Mouse (Mus musculus): ENCODE results near the gene Hdc. TPM values are rescaled to one million over a fixed set of nuclear protein-coding genes. Genes with fewer than 3 reads are reported as not detected.

The Hdc gene
- polyA plus RNA-seq, 1 experiment from 2014 or later, result 3.0 TPM

DNA sequence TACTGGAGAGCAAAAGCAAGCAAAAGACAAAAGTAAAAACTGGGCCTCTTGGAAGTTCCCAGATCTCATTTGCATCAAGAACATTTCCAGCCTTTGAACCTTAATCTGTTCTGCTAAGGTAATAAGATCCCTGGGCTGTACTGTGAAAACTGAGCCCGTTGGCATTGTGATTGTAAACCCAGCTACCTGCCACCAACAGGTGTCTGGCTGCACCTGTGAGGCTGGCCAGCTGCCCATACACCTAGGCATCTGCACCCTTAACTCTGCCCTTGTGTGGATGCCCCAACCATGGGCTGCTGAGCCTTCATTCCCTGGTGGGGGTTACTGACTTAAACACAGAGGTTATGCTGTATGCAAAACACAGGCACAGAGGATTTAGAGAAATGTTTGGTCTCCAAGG is 46.9 kb downstream of the Hdc start:
- H3K9me3 ChIP-seq, result no peaks in the 10 kb centered on the region
- no peaks in the 10 kb centered on the region for H3K4me1 ChIP-seq (replicated peaks)
- H3K4me2 ChIP-seq (replicated peaks), result no peak overlapping the region
- WGBS, result 69% methylated on average over 1 of the region's 1 CpGs
- no peak overlapping the region for H3K27ac ChIP-seq
- no peak overlapping the region for H3K4me3 ChIP-seq (replicated peaks)
- H3K36me3 ChIP-seq, result no peaks in the 10 kb centered on the region
- no peak overlapping the region for H3K9ac ChIP-seq
- ATAC-seq, result no peak
- H3K27me3 ChIP-seq (replicated peaks), result no peaks in the 10 kb centered on the region

DNA sequence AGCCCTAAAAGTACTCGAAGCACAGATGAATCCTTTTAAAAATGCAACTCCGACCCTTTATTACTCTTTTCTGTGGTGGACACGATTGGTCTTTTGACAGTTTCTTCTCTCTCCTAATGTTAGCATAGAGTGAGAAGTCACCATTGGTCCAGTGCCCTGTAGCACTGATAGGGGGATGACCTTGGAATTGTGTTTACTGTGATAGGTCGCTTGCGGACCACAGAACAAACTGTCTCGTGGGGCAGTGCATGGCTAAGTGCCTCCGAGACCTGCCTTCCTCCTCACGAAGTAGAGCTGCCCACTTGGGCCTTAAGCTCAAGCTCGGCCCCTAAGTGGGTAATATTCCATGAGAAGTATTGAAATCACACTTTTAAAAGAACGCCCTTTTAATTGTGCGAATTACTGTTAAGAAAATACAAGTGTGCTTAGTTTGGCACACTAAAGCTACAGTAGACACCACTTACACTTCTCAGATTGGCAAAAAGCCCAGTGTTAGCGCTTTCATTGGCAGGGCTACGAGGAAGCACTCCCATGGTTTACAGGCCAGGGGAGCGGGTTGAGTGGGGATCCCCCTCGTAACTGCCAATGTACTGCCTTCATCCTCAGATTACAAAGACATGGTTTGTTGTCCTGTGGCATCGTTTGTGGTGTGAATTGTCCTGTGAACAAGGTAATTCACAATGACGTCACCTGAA is 55.5 kb downstream of the Hdc start:
- Histone ChIP-seq H3K4me1 (replicated peaks) (no peaks in the 10 kb centered on the region), H3K27ac (no peak overlapping the region), H3K4me3 (replicated peaks) (no peak overlapping the region), H3K9me3 (no peaks in the 10 kb centered on the region), H3K27me3 (replicated peaks) (no peaks in the 10 kb centered on the region), H3K36me3 (no peaks in the 10 kb centered on the region), H3K9ac (no peak overlapping the region), H3K4me2 (replicated peaks) (no peak overlapping the region)
- WGBS, result 69% methylated on average over 17 of the region's 17 CpGs
- ATAC-seq, result no peak

DNA sequence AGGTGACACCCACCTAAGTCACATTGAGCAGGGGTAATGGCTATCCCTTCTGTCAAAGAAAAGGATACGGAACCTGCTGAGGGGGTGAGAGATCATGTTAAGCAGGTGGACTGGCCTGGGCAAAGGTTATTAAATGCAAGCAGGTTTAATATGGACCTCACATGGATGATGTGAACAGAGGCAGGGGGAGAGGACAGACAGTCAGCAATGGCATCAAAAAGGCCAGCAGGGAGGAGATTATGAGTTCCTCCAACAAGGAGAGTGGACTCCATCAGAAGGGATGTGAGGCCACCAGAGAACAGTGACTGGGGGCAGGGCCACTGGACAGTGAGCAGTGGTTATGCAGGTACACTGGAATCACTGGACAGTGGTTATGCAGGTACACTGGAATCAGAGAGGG is 59.0 kb downstream of the Hdc start:
- no peaks in the 10 kb centered on the region for H3K27me3 ChIP-seq (replicated peaks)
- no peak overlapping the region for H3K27ac ChIP-seq
- H3K4me3 ChIP-seq (replicated peaks), result no peak overlapping the region
- no peaks in the 10 kb centered on the region for H3K4me1 ChIP-seq (replicated peaks)
- 93% methylated on average over 1 of the region's 1 CpGs for WGBS
- no peak overlapping the region for H3K9ac ChIP-seq
- no peaks in the 10 kb centered on the region for H3K9me3 ChIP-seq
- no peak overlapping the region for H3K4me2 ChIP-seq (replicated peaks)
- no peaks in the 10 kb centered on the region for H3K36me3 ChIP-seq
- ATAC-seq, result no peak

DNA sequence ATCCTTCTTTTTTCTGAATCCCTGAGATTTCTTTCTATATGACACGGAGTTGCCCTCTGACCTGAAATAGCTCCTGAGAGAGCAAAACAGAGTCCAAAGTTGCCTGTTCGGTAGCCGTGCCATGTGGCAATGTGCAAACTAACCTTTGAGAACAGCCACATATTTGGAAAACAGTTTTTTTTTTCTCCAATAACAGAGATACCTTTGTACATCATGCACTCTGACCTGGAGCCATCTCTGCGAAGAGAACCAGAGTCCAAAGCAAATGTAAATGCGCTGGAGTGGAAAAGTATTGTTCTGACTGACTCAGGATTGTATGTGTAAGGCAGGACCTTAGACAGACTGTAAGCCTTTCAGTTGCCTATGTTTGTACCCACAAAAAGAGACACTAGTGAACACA is 63.6 kb downstream of the Hdc start:
- no peak overlapping the region for H3K9ac ChIP-seq
- H3K4me1 ChIP-seq (replicated peaks), result peaks cover 12% of the 10 kb centered on the region
- WGBS, result 82% methylated on average over 5 of the region's 5 CpGs
- peaks cover 26% of the 10 kb centered on the region for H3K27me3 ChIP-seq (replicated peaks)
- H3K4me3 ChIP-seq (replicated peaks), result no peak overlapping the region
- H3K36me3 ChIP-seq, result no peaks in the 10 kb centered on the region
- H3K27ac ChIP-seq, result no peak overlapping the region
- no peaks in the 10 kb centered on the region for H3K9me3 ChIP-seq
- ATAC-seq, result no peak
- no peak overlapping the region for H3K4me2 ChIP-seq (replicated peaks)

DNA sequence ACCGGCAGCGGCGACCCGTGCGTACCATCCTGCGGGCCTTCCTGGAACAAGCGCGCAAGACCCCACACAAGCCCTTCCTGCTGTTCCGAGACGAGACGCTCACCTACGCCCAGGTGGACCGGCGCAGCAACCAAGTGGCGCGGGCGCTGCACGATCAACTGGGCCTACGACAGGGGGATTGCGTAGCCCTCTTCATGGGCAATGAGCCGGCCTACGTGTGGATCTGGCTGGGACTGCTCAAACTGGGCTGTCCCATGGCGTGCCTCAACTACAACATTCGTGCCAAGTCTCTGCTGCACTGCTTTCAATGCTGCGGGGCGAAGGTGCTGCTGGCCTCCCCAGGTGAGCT is 65.8 kb downstream of the Hdc start:
- H3K27ac ChIP-seq, result no peak overlapping the region
- no peaks in the 10 kb centered on the region for H3K9me3 ChIP-seq
- no peaks in the 10 kb centered on the region for H3K36me3 ChIP-seq
- H3K4me3 ChIP-seq (replicated peaks), result peak overlapping the region; percentile 54
- 3% methylated on average over 26 of the region's 26 CpGs for WGBS
- peak overlapping the region; percentile 98 for H3K4me2 ChIP-seq (replicated peaks)
- peak overlapping the region; percentile 44 for H3K9ac ChIP-seq
- H3K4me1 ChIP-seq (replicated peaks), result peaks cover 12% of the 10 kb centered on the region
- ATAC-seq, result peak; percentile 44
- H3K27me3 ChIP-seq (replicated peaks), result peaks cover 26% of the 10 kb centered on the region

DNA sequence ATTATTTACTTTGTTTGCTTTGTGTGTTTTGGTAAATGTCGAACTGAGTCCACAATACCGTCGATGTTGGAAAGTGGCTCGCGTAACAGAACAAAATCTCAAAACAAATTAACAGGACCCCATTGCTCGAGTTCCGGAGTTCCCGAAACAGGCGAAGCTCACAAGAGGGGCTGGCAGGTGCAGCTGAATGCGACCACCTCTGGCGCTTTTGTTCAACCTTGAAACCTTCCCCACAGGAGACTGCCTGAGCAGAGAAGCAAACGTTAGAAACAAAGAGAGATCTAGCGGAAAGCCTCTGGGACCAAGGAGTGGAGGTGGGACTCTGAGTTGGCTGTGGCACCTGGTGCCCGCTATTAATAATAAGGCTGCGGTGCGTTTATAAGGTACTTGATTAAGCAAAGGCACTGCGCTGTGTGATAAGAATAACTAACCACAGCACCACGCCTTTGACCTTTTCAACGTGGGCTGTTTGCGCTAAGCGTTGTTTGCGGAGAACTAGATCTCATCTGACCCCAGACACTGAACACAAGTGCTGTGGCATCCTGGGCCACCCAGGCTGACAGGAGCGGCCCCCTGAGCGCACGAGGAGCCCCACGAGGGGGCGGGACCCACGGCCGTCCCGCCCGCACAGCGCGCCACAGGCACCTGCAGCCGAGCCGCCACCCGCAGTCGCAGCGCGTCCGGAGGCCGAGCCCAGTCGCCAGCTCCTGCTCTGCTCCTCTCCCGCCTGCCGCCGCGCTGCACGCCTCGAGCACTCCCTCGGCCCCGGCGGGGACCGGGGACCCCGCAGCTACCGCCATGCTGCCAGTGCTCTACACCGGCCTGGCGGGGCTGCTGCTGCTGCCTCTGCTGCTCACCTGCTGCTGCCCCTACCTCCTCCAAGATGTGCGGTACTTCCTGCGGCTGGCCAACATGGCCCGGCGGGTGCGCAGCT is 66.5 kb downstream of the Hdc start, which contains the start of gene Slc27a2:
Gene Slc27a2 (plus strand): TSS at position 51 of the 934 bp plus-strand sequence.
- Histone ChIP-seq H3K4me3 (replicated peaks) (peak within 1 kb of the TSS; percentile 54), H3K27ac (no peak within 1 kb of the TSS), H3K27me3 (replicated peaks) (peaks cover 26% of the 10 kb centered on the region), H3K9ac (peak within 1 kb of the TSS; percentile 44), H3K4me2 (replicated peaks) (peak within 1 kb of the TSS; percentile 98), H3K4me1 (replicated peaks) (peaks cover 12% of the 10 kb centered on the region), H3K9me3 (no peaks in the 10 kb centered on the region), H3K36me3 (no peaks in the 10 kb centered on the region)
- WGBS, result 2% methylated on average over 61 of the region's 61 CpGs
- ATAC-seq, result peak; percentile 87

DNA sequence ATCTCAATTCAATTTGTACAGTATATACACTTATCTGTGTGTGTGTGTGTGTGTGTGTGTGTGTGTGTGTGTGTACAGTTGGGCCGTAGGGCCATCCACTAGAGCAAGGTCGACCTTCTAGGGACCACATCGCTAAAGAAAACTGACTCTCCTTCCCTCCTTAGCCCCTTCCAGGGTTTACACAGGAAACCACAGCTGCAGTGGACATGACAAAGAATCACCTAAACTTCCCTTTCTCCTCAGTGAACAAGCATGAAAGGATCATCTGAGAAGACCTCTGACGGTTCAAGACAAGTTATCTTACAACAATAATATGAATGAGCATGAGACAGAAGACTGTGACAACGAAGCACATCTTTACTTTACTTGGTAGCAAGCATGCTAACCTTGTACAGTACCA is 67.2 kb downstream of the Hdc start:
- no peak for ATAC-seq
- no peak overlapping the region for H3K4me3 ChIP-seq (replicated peaks)
- H3K9ac ChIP-seq, result no peak overlapping the region
- no peak overlapping the region for H3K27ac ChIP-seq
- H3K9me3 ChIP-seq, result no peaks in the 10 kb centered on the region
- peaks cover 12% of the 10 kb centered on the region for H3K4me1 ChIP-seq (replicated peaks)
- H3K27me3 ChIP-seq (replicated peaks), result peaks cover 26% of the 10 kb centered on the region
- H3K4me2 ChIP-seq (replicated peaks), result peak overlapping the region; percentile 98; the same call in 1 of the 2 replicates
- 30% methylated on average over 5 of the region's 5 CpGs for WGBS
- H3K36me3 ChIP-seq, result no peaks in the 10 kb centered on the region

DNA sequence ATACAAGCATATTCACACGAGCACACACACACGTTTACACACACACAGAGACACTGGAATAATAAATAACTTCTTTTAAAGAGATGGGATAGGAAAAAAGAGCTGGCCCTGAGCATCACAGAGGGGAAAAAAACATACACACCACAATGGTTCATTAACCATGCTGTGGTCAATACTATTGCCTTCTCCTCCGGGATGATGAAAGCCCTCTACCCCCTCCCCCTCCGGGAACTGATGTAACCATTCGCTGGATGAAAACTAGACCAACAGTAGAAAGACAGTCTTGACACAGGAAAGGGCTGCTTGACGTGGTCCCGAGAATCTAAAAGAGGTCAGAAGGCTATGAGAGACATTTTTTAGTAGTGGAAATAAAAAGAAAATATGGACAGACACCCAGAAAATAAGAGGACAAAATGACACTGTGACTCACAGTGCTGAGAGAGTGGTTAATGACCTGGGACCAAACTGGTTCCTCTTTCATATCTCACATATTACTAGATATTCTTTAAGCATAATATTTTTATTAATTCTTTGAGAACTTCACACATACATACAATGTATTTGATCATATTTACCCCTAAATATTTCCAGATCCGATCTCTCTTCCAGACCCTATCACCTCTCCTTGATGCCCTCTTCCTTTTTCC is 67.7 kb downstream of the Hdc start:
- ATAC-seq, result no peak
- Histone ChIP-seq H3K36me3 (no peaks in the 10 kb centered on the region), H3K4me3 (replicated peaks) (no peak overlapping the region), H3K9me3 (no peaks in the 10 kb centered on the region), H3K4me1 (replicated peaks) (peaks cover 12% of the 10 kb centered on the region), H3K9ac (no peak overlapping the region), H3K27me3 (replicated peaks) (peaks cover 26% of the 10 kb centered on the region), H3K27ac (no peak overlapping the region), H3K4me2 (replicated peaks) (no peak overlapping the region)
- WGBS, result 79% methylated on average over 8 of the region's 8 CpGs

DNA sequence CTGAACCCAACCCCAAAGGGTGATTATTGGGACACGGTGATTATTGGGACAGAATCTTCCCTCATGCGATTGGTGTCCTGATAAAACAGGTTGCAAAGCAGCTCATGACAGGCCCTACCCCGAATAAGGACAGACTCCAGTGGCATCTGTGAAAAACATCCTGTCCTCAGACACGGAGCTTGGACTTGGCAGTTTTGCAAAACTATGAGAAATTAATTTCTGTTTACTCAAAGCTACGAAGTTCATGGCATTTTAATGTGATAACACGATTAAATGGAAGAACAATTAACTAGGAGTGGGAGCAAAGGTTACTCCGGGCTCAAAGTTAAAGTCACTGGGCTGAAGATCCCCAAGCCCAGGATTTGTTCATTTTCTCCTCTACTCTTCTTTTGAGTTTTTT is 69.4 kb downstream of the Hdc start:
- ATAC-seq, result no peak
- no peaks in the 10 kb centered on the region for H3K36me3 ChIP-seq
- H3K27ac ChIP-seq, result no peak overlapping the region
- 66% methylated on average over 7 of the region's 7 CpGs for WGBS
- no peak overlapping the region for H3K4me3 ChIP-seq (replicated peaks)
- H3K9ac ChIP-seq, result no peak overlapping the region
- H3K27me3 ChIP-seq (replicated peaks), result peaks cover 26% of the 10 kb centered on the region
- peaks cover 12% of the 10 kb centered on the region for H3K4me1 ChIP-seq (replicated peaks)
- no peak overlapping the region for H3K4me2 ChIP-seq (replicated peaks)
- no peaks in the 10 kb centered on the region for H3K9me3 ChIP-seq

DNA sequence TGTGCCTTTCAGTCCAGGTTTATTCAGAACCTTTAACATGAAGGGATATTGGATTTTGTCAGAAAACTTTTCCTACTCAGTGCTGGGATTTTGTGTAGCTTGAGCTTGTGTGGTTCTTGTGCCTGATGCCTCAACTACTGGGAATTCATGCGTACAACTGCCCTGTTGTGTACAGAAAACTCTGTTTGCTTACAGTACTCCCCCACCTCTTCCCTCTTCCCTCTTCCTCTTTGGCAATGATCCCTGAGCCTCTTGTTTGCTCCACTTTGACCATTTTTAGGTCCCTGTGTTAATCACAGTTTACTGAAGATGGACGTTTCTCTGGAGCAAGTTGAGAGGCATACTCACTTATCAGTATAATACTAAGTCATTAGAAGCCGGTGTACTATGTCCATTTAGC is 72.7 kb downstream of the Hdc start:
- H3K9ac ChIP-seq, result no peak overlapping the region
- no peaks in the 10 kb centered on the region for H3K36me3 ChIP-seq
- ATAC-seq, result no peak
- H3K9me3 ChIP-seq, result no peaks in the 10 kb centered on the region
- H3K4me1 ChIP-seq (replicated peaks), result no peaks in the 10 kb centered on the region
- no peak overlapping the region for H3K4me3 ChIP-seq (replicated peaks)
- 72% methylated on average over 3 of the region's 3 CpGs for WGBS
- H3K27me3 ChIP-seq (replicated peaks), result 0 out of 2 replicates have a peak, but pooled peaks cover 2% of the 10 kb centered on the region
- H3K4me2 ChIP-seq (replicated peaks), result no peak overlapping the region
- no peak overlapping the region for H3K27ac ChIP-seq

DNA sequence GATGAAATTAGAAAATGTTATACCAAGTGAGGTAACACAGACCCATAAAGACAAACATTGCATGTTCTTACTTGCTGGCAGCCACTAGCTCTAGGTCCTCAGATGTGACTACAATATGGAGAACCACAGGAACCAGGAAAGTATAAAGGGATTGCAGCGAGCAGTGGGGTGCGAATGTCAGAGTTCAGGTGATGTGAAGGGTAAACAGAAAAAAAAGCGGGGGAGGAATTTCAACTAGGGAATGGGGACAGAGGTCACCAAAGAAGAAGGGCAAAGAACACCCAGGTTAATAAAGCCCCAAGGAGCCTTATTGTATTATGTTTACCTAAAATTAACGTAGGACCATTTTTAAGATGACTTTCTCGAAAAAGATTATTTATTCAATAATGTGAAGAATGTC is 73.8 kb downstream of the Hdc start:
- Histone ChIP-seq H3K36me3 (no peaks in the 10 kb centered on the region), H3K9ac (no peak overlapping the region), H3K9me3 (no peaks in the 10 kb centered on the region), H3K27ac (no peak overlapping the region), H3K27me3 (replicated peaks) (no peaks in the 10 kb centered on the region), H3K4me2 (replicated peaks) (no peak overlapping the region), H3K4me1 (replicated peaks) (no peaks in the 10 kb centered on the region), H3K4me3 (replicated peaks) (no peak overlapping the region)
- no peak for ATAC-seq
- 56% methylated on average over 5 of the region's 5 CpGs for WGBS

All from intestine, embryonic 15.5 days (tissue).